Mouse (Mus musculus) inflammation-experienced regulatory T-cells, adult 6 months (primary cell): Measurements from ENCODE around the gene Akap9. TPM values are rescaled to one million over a fixed set of nuclear protein-coding genes. Genes with fewer than 3 reads are reported as not detected.
A peak's percentile ranks its signal among the peaks of the same experiment; 100 is the strongest.
"Not testable (repeated sequence)": the region's sequence is repeated elsewhere in the genome, so short reads cannot be mapped to it uniquely, and the experiment has no call there.

ENCODE experiments used
- ATAC-seq: one replicate; pipeline ENCODE4 v1.8.0; 2017
- polyA plus RNA-seq, 3 experiments: library from polyadenylated mRNA; unstranded; fragments of 100-300 nt; shearing (Covaris generic); gene quantifications; one replicate each; pipeline ENCODE4 v1.2.1; 2017

Gene Akap9
- 100 to 1,000 TPM; 102 to 198 (median 175) TPM for polyA plus RNA-seq

DNA sequence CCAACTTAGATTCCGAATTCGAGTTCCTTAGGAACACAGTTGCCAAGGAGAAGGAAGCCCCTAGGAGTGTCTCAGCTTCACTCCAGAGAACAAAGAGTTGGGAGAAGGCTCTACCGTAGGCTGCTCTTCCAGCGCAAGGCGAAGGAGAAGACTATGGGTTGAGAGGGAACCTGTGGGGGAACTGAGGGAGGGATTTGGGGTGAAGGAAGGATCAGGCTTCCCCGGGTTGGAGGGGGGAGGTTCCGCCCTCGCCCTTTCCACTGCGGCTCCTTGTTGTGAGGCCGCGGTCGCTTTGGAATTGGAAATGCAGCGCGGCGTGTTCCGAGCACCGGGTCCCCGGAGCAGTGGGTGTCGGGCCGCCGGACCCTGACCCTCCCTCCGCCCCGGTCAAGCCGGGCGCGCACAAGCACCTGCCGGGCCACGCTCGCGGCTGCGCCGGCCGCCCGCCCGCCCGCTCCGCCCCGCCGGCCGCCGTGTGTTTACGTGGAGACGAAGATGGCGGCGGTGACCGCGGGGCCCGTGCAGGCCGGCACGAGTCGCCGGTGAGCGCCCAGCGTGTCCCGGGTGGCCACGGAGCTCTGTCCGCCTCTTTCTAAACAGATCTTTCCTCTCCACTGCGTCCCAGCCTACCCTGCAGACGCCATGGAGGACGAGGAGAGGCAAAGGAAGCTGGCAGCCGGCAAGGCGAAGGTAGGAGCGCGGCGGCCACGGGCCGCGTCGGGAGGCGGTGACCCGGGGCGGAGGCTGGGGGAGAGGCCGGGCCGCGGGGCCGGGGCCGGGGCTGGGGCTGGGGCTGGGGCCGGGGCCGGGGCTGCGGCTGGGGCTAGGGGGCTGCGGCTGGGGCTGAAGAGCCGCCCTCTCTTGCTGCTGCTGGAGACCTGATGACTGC lies at the start of gene Akap9:
Gene Akap9 (plus strand): TSS at position 254 of the 889 bp plus-strand sequence.
- ATAC-seq = peak; percentile 53

DNA sequence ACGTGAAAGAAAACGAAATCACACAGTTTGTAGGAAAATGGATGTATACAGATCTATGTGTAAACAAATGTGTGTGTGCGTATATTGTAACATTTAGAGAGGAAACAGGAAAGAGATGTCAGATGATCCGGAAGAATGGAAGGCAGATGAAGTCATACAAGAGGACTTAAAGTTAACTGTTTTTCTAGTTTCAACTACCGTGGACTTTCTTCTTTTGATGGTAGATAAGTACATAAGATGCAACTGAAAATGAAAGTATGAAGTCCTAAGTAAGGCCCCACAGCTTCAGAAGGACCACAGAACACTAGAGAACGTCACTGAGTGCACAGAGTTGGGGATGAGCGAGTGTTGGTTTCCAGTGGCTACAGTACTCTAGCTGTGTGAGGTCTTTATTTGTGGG lies 41.0 kb upstream of the Akap9 start:
- peak; percentile 88 for ATAC-seq

DNA sequence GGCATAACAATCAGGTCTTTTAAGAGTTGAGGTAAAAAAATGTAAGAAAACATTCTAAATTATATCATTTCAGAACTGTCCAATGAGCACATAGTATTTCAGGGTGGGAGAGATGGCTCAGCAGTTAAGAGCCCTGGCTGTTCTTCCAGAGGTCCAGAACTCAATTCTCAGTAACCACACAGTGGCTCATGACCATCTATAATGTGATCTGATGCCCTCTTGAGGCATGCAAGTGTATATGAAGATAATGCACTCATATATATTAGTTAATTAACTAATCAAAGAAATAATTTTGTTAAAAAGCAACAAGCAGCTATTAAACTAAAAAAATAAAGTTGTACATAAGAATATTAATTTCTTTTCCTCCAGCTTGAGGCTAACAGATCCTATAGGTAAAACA lies 38.7 kb upstream of the Akap9 start:
- no peak for ATAC-seq

DNA sequence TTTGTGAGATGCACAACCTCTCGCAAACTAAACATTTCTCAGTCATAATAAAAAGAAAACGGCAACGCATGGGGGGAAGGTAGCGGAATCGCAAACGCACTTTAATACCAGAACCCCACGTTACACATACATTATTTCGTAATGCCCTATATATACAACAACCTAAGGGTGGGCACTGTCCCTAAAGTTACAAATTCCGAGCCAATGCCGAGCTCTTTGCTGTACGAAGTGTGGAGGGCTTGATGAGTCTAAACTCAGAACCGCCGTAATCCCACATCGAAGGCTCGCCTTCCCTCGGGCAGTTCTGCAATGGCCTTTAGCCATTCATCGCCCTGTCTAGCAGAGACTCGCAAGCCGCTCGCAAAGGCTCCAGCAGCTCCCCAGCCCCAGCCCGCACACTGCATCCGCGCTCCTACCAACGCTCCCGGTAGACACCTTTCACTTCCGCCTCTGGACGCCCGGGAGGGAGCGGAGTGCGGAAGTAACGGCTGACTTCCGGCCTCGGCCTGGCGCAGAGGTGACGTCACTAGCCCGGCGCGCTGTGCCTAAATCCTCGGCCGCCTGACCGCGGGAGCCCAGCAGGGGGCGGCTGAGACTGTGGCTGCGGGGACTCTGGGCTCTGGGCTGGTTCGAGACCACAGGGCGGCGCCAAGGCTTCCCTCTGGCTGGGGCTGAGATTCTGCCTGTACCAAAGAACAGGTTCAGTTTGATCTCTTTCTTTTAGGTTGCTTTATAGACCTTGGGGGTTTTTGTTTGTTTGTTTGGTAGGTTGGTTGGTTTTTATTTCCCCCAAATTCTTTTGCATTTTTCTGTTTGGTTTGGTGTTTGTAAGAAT lies 34.2 kb upstream of the Akap9 start, which contains the start of gene Mterf1a:
Gene Mterf1a (minus strand): TSS at position 475 of the 835 bp plus-strand sequence.
- ATAC-seq = peak; percentile 99

DNA sequence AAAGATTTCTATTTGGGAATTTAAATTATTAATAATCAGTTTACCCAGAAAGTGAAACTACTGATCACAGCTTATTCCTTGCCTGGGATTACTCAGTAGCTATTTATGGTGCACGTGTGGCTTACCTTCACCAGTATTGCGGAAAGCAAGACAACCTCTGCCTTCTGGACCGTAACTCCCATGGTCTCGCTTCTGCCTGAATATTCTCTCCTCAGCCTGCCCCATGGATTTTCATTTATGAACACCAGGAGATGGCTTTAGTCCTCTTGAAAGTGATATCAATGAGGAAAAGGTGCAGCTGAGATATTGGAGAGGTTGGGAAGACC lies 33.6 kb upstream of the Akap9 start:
- not testable (repeated sequence) for ATAC-seq

DNA sequence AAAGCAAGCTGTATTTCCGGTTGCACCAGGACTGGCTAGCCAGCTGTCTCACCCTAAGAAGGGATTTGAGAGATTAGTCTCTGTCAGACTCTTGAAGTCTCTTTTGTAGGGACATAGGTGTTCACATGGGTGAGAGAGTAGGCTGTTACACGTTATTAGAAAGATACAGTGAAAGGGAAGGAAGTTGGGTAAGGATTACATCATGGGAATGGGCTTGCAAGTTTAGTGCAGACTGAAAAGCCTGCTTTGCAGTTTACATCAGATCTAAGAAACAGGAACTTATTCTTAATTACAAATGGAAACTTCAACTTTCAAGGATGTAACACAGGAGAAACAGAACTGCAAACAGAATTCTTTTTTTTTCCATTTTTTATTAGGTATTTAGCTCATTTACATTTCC lies 22.4 kb upstream of the Akap9 start:
- no peak for ATAC-seq

DNA sequence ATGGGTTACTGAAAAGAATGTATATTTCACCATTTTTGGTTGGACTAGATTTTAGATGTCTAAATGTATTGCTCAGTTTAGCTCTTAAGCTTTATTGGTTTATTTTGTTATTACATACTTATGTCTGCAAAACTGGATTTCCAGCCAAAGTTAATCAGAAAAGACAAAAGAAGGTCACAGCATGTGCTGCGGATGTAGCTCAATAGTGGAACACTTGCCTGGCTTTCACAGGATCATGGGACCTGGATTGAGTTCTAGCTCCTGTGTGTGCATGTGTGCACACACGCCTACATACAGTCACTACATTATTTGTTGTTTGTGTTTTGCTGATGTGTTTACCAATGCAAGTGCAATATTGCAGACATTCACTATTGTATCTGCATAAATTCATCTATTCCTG lies 5.5 kb upstream of the Akap9 start:
- ATAC-seq = no peak

DNA sequence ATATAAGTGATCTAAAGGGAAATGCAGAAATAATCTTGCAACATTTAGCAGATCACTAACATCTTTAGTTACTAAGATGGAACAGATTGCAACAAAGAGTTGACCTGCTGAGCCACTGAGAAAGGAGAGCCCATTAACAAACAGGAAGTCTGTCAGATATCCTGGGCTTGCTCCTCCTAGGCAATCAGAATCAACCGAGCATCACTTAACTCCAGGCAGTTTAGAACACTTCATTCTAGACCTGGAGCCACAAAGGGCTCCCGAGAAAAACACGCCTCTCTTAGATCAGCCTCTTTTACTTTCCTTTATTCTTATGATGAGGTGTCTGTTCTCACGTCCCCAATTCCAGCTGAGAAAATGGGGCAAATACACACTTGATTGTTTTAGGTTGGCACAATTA lies 1.2 kb upstream of the Akap9 start:
- ATAC-seq = no peak

DNA sequence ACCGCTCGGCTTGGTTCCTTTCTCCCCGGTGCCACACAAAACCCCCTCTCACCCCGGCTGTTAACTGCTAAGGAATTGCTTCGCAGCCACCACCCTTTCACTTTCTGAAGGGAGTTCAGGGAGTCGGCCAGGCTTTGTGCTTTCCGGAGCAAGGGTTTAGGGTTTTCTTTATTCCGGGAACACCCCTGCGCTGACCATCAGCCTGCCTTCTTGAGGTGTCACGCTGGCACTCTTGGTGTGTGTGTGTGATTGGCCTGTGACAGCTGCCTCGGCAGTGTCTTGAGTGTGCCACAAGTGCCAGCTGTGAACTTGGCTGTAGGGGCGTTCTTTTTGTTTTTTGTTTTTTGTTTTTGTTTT lies 814 bp downstream of the Akap9 start:
- peak; percentile 30 for ATAC-seq

DNA sequence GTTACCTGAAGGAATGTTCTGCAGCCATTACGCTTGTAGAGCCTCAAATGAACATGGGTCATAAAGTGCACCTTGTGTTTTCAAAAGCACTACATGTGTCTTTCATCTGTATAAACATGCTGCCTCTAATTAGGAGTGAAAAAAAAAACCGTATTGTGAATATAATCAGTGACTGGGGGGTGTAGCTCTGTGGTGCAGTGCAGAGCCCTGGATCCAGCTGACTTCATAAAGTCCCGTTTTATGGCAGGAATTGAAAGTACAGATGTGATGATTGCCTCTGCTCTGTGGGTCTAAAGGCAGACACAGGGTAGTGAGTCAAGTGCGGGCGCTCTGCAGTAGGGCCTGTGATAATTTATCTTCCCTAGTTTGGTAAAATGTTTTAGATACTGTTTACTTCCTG lies 2.9 kb downstream of the Akap9 start:
- ATAC-seq = no peak

DNA sequence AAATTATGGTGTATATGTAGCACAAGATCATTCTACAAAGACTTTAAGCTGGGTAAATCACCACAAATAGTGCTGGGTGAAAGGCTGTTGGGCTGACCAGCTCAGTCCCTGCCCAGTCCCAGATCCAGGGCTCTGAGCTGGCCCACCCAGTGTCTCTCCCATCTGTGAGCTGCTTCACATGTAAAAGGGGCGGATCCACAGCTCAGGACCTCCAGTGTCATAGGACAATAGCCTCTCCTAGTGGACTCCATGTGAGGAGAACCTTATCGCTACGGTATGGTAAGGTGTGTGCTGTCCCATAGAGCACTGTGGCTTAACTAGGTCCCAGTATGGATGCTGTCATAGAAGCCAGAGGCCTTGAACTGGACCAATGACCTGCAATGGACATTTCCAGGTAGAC lies 3.8 kb downstream of the Akap9 start:
- ATAC-seq = no peak

DNA sequence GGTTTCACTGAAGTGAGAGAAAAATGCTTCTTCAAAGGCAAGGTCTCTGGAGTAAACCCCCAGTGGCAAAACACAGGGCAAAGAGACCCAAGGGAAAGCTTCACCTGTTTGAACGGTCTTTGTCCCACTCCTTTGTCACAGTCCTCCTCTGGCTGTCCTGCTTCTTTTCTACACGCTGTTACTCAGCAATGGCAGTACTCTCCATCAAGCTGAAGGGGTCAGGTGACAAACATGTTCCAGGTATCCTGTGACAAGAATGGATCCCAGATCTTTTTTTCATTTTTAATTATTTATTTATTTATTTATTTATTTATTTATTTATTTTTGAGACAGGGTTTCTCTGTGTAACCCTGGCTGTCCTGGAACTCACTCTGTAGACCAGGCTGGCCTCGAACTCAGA lies 5.7 kb downstream of the Akap9 start:
- ATAC-seq = no peak

DNA sequence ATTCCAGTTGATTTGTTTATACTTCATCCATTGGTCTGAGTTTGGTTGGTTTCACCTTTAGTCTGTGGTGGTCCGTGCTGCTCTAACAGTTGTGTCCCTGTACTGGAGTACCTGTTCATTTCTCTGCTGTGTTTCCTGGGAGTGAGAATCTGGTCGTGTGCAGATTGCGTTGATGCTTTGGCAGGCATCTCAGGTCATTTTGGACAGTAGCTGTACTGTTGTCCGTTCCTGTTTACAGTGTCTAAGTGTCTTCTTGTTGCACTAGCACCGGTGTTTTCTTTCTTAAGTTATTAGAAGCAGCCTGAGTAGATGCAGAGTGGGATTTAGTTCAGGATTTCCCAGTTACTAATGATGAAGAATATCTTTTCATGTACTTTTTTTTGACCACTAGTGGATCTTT lies 7.4 kb downstream of the Akap9 start:
- no peak for ATAC-seq

DNA sequence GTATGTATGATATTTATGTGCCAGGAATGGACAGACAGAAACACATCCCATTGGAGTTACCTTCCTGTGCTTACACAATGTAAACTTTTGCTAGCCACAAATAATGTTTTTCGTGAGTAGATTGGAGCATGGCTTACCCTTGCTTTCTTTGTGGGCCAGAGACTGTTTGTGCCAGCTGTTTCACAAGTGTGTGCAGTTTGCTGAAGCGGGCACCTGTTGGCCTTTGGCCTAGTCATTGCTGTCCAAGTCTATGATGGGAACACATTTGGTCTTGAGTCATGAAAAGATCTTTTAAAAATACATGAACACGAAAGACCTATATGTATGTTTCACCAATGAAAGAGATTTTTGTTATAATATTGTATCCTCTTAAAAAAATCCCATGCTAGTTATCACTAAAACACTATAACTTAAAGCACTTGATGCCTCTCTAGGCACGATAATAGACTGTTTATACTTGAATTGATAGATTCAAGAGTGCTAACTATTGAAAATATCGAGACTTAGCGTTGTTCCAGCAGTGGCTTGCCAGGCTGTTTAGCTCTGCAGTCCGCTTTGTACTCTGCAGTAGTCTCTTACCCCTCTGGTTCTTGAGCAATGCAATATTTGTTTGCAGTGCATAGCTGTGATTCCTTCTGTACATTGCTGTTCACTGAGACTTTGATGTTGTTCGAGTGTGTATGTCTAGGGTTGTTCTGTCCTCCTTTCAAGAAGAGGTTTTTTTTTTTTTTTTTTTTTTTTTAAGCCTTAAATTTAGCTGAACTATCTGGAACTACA lies 8.1 kb downstream of the Akap9 start:
- no peak for ATAC-seq

DNA sequence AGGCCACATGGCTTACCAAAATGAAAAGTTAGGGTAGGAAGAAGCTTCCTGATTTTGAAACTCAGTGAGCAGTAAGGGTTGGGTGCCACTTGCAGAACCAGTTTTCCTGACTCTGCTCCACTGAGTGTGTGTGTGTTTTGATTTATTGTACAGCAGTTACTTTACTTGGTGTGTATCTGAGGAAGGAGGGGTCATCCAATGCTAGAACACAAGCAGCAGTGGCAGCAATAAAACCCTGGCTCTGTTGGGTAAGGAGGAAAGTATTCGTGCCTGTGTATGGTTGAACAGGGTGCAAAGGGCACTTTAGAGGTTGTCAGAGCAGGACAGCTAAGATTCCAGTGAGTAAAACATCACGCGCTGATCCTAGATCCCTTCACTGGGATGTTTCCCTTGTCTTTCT lies 11.1 kb downstream of the Akap9 start:
- no peak for ATAC-seq

DNA sequence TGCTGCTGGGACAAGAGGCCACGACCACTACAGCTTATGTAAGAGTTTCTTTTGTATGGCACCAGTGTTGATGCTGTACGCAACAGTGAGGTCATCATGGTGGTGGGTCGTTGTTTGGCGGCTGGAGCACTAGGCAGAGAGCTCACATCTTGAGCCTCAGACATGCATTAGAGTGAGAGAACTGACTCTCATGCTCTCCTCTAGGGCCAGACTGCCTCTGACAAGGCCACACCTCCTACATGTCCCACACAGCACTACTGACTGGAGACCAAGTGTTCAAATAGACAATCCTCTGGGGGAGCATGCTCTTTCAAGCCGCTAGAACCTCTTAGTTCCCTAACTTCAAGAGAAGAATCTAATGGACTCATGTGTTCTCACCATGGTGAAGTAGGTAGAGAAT lies 11.5 kb downstream of the Akap9 start:
- ATAC-seq = no peak

DNA sequence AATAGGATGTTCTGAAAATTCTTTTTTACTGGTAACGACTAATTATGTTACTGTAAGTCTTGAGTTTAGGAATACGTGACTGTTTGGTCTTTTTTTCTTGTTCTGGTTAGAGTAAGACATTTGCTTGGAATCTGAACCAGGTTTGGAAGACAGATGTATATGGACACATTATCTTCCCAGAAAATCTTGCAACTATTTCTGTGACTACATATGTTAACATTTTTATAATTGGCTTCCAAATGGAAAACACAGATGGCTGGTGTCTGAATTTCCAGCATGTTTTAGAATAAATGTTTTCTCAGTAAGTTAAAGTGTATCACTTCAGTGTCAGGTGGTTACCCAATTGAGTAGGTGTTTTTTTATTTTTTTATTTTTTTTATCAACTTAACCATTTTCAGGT lies 13.4 kb downstream of the Akap9 start:
- no peak for ATAC-seq

DNA sequence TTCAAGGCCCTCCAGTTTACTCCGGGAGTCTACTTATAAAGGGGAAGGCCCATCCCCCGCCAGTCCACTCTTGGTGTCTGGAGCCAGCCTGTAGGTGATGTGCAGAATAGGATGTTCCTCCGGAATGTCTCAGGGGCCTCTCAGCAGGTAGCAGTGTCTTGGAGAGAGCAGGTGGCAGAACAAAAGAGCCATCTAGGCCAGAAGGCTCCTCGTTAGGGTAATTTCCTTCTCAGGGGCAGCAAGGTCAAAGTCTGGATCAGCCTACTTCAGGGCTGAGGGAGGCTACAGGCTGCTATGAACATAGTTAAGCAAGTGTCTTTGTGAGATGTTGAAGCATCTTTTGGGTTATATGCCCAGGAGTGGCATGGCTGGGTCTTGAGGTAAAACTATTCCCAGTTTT lies 15.3 kb downstream of the Akap9 start:
- not testable (repeated sequence) for ATAC-seq

DNA sequence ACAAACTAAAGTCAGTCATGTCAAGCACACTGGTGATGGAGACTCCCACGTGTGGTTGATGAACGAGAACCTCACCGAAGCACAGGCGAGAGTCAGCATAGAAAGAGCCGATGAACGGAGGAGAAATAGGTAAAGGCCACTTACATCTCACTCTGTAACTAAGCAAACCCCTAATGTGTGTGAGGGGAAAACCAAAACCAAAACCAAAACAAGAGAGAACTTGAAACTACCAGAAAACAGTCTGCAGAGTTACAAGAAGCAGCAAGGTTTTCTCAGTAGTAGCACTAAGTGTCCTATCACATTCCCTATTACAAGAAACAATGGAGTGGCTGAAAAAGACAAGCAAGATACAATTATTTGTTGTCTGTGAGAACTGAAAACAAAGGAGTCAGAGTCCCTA lies 24.6 kb downstream of the Akap9 start:
- peak; percentile 76 for ATAC-seq

DNA sequence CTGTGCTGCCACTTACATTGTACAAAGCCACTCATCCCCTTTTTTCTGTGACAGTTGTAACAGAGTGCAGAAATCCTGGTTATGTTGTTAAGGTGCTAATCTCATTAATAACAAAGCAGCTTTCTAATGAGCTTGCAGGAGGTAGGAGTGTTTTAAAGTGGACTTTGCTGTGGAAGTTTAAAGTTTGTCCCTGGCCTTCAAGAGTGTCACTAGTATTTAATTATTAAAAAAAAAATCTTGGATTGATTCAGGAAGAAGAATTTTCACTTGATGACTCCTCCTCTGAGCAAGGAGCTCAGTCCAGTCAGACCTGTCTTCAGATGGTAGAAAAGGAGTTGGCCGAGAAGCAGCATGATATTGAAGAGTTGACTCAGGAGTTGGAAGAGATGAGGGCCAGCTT lies 26.7 kb downstream of the Akap9 start:
- no peak for ATAC-seq

DNA sequence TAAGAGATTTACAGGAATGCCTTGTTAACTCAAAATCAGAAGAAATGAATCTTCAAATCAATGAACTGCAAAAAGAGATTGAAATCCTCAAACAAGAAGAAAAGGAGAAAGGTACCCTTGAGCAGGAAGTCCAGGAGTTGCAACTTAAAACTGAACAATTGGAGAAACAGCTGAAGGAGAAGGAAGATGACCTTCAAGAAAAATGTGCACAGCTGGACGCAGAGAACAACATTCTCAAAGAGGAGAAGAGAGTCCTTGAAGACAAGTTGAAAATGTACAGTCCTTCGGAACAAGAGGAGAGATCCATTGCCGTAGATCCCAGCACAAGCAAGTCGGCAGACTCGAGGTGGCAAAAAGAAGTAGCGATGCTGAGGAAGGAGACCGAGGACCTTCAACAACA lies 33.4 kb downstream of the Akap9 start:
- ATAC-seq = no peak

DNA sequence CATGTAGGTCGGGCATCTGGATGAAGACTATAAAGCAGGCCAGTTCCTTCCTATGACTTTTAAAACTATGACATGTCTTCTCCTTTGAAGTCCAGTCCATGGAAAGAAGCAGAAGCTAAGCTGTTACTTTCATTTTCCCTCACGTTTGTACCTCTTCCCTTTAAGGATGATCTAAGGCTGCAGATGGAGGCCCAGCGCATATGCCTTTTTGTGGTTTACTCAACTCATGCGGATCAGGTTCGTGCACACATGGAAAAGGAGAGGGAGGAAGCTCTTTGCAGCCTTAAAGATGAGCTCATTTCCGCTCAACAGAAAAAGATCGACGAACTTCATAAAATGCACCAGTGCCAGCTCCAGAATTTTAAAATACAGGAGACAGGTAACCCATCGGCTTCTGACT lies 40.6 kb downstream of the Akap9 start:
- ATAC-seq = no peak

DNA sequence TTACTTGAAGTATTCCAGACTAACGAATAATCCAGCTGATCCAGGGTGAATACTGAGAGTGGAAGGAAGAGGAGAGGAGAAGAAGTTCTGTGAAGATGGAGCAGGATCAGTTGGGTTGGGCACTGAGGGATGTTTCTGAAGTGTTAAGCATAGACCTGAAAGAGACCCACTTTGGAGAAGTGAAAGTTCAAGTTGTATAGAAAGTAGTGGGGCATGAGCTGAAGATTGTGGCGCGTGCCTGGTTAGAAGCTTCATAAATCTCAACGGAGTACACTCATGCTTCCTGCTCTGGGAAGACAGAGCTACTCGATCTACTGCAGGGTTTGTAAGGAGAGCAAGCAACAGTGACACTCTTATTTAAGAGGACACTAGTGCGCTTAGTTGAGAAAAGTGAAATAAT lies 41.3 kb downstream of the Akap9 start:
- no peak for ATAC-seq
